Mouse (Mus musculus) thymus, adult 2 months (tissue): ENCODE data around the gene Aspdh.

Experiments used
- CTCF ChIP-seq: fragments of 200-500 bp; IDR thresholded peaks from 2 replicates; pipeline ENCODE4 v1.5.1; 2012; ENCODE audit warnings: mild to moderate bottlenecking, control low read depth, low read length, moderate library complexity, borderline replicate concordance; ENCODE audit not compliant: control insufficient read depth, poor library complexity, insufficient read depth; ENCODE audit errors: extremely low read depth
- POLR2A ChIP-seq: fragments of 200-500 bp; IDR thresholded peaks from 2 replicates; pipeline ENCODE4 v1.6.1; 2012; ENCODE audit warnings: mild to moderate bottlenecking, low read length, control low read depth, moderate library complexity; ENCODE audit not compliant: control insufficient read depth, poor library complexity, insufficient read depth; ENCODE audit errors: extremely low read depth

DNA sequence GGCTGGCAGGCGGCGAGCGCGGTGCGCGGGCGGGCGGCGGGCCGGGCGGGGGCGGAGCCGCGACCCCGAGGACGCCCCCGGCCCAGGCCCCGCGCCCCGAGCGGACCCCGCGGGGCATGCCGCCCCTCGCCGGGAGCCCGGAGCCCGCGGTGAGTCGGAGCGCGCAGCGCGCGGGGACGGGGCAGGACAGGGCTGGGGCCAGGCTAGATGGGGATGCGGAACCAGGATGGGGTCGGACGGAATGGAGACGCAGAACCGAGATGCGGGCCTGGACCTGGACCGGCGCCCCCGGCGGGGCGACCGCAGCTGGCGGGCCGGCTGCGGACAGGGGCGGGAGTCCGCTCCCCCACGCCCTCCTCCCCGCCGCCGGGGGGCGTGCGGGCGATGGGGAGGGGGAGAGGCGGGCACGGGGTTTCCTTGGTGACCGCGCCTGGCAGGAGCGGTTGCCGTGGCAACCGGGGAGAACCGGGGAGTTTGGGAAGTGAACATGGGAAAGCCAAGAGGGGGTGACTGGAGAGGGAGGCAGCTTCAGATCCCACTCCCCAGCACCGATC lies 36.1 kb upstream of the Aspdh start, which contains the start of gene Lrrc4b:
- TF ChIP-seq CTCF (no peak), POLR2A (no peak)
